Mouse (Mus musculus): ENCODE data around the gene 5730507C01Rik.

5730507C01Rik gene

GRCm38 (mm10) chr12:18514171-18514570 is at the start of gene 5730507C01Rik:
Gene 5730507C01Rik (plus strand): TSS chr12:18514510.
- DNase-seq: peak; percentile 62

GRCm38 (mm10) chr12:18514616-18515015 is 306 bp downstream of the 5730507C01Rik start:
- DNase-seq: peak; percentile 2

GRCm38 (mm10) chr12:18515077-18515476 is 767 bp downstream of the 5730507C01Rik start:
- DNase-seq: peak; percentile 3
